Mouse (Mus musculus): ENCODE measurements around the gene 4931440F15Rik. TPM values are rescaled to one million over a fixed set of nuclear protein-coding genes. Genes with fewer than 3 reads are reported as not detected.

Gene 4931440F15Rik
- polyA plus RNA-seq, 1 experiment, result 0.20 TPM

- no peak for DNase-seq
- TF ChIP-seq POLR2A (IDR thresholded peaks at IDR 0.05; ENCODE audit: borderline replicate concordance, extremely low read depth, low read depth, low read length) (no peak), CTCF (IDR thresholded peaks at IDR 0.05; ENCODE audit: insufficient read depth, low read length) (no peak)
- Histone ChIP-seq H3K4me1 (ENCODE audit: control insufficient read depth, insufficient read depth, low read length) (no peaks in the 10 kb centered on the region), H3K4me3 (replicated peaks; ENCODE audit: extremely low read depth, low read depth, low read length) (no peak overlapping the region)
- 37% methylated on average over 9 of the region's 9 CpGs for WGBS
Observed at GRCm38 (mm10) chr11:29808173-29808980, 17.1 kb downstream of the 4931440F15Rik start.

GRCm38 (mm10) chr11:29807325-29807724 lies 18.1 kb downstream of the 4931440F15Rik start:
- Histone ChIP-seq H3K4me1 (ENCODE audit: control insufficient read depth, insufficient read depth, low read length) (no peaks in the 10 kb centered on the region), H3K4me3 (replicated peaks; ENCODE audit: extremely low read depth, low read depth, low read length) (no peak overlapping the region)
- TF ChIP-seq CTCF (IDR thresholded peaks at IDR 0.05; ENCODE audit: insufficient read depth, low read length), result no peak
- no peak for TF ChIP-seq POLR2A (IDR thresholded peaks at IDR 0.05; ENCODE audit: borderline replicate concordance, extremely low read depth, low read depth, low read length)
- DNase-seq, result no peak
- 84% methylated on average over 5 of the region's 5 CpGs for WGBS

DNA sequence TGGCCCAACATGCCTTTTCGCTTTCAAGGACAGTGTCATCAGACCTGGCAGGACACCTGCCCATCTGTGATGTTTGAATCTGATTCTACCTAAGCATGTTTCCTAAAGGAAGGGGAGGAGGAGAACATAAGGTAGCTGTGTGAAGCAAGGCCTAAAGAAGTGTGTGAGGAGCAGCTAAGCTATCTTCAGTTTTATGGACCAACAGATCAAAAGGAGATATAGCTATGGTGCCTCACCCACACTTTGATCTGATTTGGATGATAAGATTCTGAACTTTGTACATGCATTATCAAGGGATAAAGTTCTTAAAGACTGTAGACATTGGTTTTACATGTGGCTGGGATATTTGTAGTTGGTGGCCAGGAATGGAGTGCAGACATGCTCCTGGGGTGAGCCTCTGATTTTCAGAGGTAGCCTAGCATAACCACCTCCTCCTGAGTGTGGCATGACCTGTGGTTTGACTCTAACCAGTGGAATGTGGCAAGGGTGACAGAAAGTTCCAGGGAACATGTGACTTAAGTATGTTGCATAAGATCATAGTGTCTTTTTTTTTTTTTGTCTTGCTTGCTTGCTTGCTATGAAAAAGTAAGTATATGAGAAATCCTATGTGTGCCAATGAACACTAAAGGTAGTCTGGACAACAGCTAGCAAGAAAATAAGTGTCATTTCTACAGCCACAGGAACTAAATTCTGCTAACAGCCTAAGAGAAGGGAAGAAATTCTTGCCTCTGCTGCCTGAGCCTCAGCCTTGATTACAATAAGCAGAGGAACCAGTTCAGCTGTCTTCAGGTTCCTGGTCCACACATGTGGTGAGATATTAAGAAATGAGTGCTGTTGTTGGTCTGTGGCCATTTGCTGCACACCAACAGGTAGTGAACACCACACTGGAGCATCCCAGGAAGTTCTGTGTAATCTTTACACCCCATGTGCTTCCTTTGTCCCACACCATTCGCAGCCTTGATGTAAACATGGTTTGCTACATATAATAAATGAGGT lies 23.7 kb downstream of the 4931440F15Rik start:
- Histone ChIP-seq H3K4me1 (ENCODE audit: control insufficient read depth, insufficient read depth, low read length) (no peaks in the 10 kb centered on the region), H3K4me3 (replicated peaks; ENCODE audit: extremely low read depth, low read depth, low read length) (no peak overlapping the region)
- WGBS, result 74% methylated on average over 2 of the region's 2 CpGs
- TF ChIP-seq CTCF (IDR thresholded peaks at IDR 0.05; ENCODE audit: insufficient read depth, low read length) (no peak), POLR2A (IDR thresholded peaks at IDR 0.05; ENCODE audit: borderline replicate concordance, extremely low read depth, low read depth, low read length) (no peak)
- DNase-seq, result no peak

- no peaks in the 10 kb centered on the region for H3K4me1 ChIP-seq (ENCODE audit: control insufficient read depth, insufficient read depth, low read length)
- TF ChIP-seq CTCF (IDR thresholded peaks at IDR 0.05; ENCODE audit: insufficient read depth, low read length), result no peak
- TF ChIP-seq POLR2A (IDR thresholded peaks at IDR 0.05; ENCODE audit: borderline replicate concordance, extremely low read depth, low read depth, low read length), result no peak
- H3K4me3 ChIP-seq (replicated peaks; ENCODE audit: extremely low read depth, low read depth, low read length), result no peak overlapping the region
- DNase-seq, result no peak
- WGBS, result 63% methylated on average over 1 of the region's 1 CpGs
Observed at GRCm38 (mm10) chr11:29799839-29800238, 25.6 kb downstream of the 4931440F15Rik start.

DNA sequence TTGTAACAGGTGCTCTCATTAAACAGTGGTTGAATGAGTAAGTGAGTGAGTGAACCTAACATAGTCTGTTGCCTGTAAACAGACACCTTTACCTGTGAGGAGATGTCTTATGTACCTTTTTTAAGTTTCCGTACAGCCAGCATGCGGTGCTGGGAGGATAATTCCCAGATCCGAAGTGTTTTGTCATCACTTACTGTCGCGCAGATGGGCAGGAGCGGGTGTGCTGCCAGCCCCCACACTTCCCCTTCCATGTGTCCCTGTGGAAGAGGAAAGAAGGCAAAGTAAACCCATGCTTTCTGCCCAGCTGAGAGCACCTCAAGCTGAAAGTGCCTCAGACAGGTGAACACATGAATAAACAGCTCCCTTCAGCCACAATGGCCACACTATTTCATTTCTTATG lies 30.4 kb downstream of the 4931440F15Rik start:
- DNase-seq, result no peak
- whole genome bisulfite sequencing, result 87% methylated on average over 6 of the region's 6 CpGs
- H3K4me3 ChIP-seq (replicated peaks; ENCODE audit: extremely low read depth, low read depth, low read length), result no peak overlapping the region
- TF ChIP-seq CTCF (IDR thresholded peaks at IDR 0.05; ENCODE audit: insufficient read depth, low read length) (no peak), POLR2A (IDR thresholded peaks at IDR 0.05; ENCODE audit: borderline replicate concordance, extremely low read depth, low read depth, low read length) (no peak)
- no peaks in the 10 kb centered on the region for H3K4me1 ChIP-seq (ENCODE audit: control insufficient read depth, insufficient read depth, low read length)

DNA sequence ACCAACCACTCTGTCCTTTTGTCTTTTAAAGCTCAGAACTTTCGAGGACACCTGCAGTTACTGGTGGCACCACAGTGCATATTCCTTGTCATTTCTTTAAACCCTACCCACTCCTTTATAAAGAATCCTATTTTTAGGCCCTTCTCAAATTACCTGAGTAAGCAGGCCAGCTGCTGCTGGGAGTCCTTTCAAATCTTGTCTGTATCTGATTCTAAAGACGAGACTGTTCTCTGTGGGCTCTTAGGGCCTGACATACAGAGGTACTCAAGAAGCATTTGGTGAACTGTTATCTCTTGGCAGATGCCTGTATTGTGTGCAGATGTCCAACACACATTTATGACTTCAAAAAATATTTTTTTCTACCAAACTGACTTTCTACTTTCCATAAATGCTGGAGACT lies 31.0 kb downstream of the 4931440F15Rik start:
- no peak overlapping the region for H3K4me3 ChIP-seq (replicated peaks; ENCODE audit: extremely low read depth, low read depth, low read length)
- WGBS, result 46% methylated on average over 2 of the region's 2 CpGs
- no peaks in the 10 kb centered on the region for H3K4me1 ChIP-seq (ENCODE audit: control insufficient read depth, insufficient read depth, low read length)
- TF ChIP-seq POLR2A (IDR thresholded peaks at IDR 0.05; ENCODE audit: borderline replicate concordance, extremely low read depth, low read depth, low read length) (no peak), CTCF (IDR thresholded peaks at IDR 0.05; ENCODE audit: insufficient read depth, low read length) (no peak)
- DNase-seq, result no peak

DNA sequence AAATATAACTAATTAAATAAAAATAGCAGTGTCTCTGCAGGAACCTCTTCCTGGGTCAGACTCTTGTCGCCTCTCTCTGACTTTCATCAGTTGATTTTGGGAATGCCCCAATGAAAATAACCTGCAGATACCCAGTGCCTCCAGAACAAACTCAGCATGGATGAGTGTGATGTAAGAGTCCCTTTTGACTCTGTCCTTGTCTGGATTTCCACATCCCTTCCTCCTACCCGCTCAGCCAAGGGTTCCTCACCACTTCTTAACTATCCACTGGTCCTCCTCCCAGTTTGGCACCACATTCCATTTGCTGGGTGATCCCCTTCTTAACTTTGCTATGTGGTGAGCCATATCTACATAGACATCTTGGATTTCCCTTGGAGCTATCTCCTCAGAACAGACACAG lies 34.7 kb downstream of the 4931440F15Rik start:
- 82% methylated on average over 2 of the region's 2 CpGs for WGBS
- Histone ChIP-seq H3K4me3 (replicated peaks; ENCODE audit: extremely low read depth, low read depth, low read length) (no peak overlapping the region), H3K4me1 (ENCODE audit: control insufficient read depth, insufficient read depth, low read length) (no peaks in the 10 kb centered on the region)
- no peak for DNase-seq
- TF ChIP-seq CTCF (IDR thresholded peaks at IDR 0.05; ENCODE audit: insufficient read depth, low read length), result no peak
- no peak for TF ChIP-seq POLR2A (IDR thresholded peaks at IDR 0.05; ENCODE audit: borderline replicate concordance, extremely low read depth, low read depth, low read length)

- H3K4me1 ChIP-seq (ENCODE audit: control insufficient read depth, insufficient read depth, low read length), result no peaks in the 10 kb centered on the region
- no peak for TF ChIP-seq CTCF (IDR thresholded peaks at IDR 0.05; ENCODE audit: insufficient read depth, low read length)
- TF ChIP-seq POLR2A (IDR thresholded peaks at IDR 0.05; ENCODE audit: borderline replicate concordance, extremely low read depth, low read depth, low read length), result no peak
- no peak overlapping the region for H3K4me3 ChIP-seq (replicated peaks; ENCODE audit: extremely low read depth, low read depth, low read length)
- DNase-seq, result no peak
- 72% methylated on average over 6 of the region's 6 CpGs for WGBS
Observed at GRCm38 (mm10) chr11:29788921-29789638, 36.4 kb downstream of the 4931440F15Rik start.

GRCm38 (mm10) chr11:29788499-29788898 lies 37.0 kb downstream of the 4931440F15Rik start:
- no peak overlapping the region for H3K4me3 ChIP-seq (replicated peaks; ENCODE audit: extremely low read depth, low read depth, low read length)
- TF ChIP-seq POLR2A (IDR thresholded peaks at IDR 0.05; ENCODE audit: borderline replicate concordance, extremely low read depth, low read depth, low read length), result no peak
- WGBS, result 52% methylated on average over 1 of the region's 1 CpGs
- H3K4me1 ChIP-seq (ENCODE audit: control insufficient read depth, insufficient read depth, low read length), result no peaks in the 10 kb centered on the region
- no peak for DNase-seq
